In genomic region chr12:85792821-85793346, GRCm38 (mm10) we compare ENCODE assay signal across 8 mouse cellular contexts. TPM values are rescaled to one million over a fixed set of nuclear protein-coding genes. Genes with fewer than 3 reads are reported as not detected.
A peak's percentile ranks its signal among the peaks of the same experiment; 100 is the strongest.
DNase-seq lines count a peak whose midpoint lies in the region; ATAC-seq and TF ChIP-seq lines count a peak whose summit lies in the region.

No protein-coding gene starts in this region.

- WGBS in kidney, adult 2 months = 51% methylated on average over 6 of the region's 6 CpGs
- 46% methylated on average over 6 of the region's 6 CpGs for WGBS in kidney, embryonic 16.5 days
- 79% methylated on average over 6 of the region's 6 CpGs for WGBS in forebrain, embryonic 12.5 days

- peak; percentile 22 for DNase-seq in kidney, adult 2 months
- DNase-seq in embryo, embryonic 10.5 days (ENCODE audit: low spot score) = peak; percentile 12
- DNase-seq in heart, postnatal 14 days = peak; percentile 49 to 55
- peak; percentile 7 to 64 for DNase-seq in left cerebral cortex, postnatal 25 days (ENCODE audit: low spot score in 2 of 2)
- no peak for DNase-seq in B cell, adult 2 months
- no peak for DNase-seq in c-Kit-positive CD71-positive TER-119-positive erythroid progenitor cells, embryonic 14.5 days (ENCODE audit: low spot score)

- no peak overlapping the region for H3K4me3 ChIP-seq in kidney, adult 2 months (ENCODE audit: insufficient read depth, low read depth, low read length)
- H3K4me3 ChIP-seq in kidney, embryonic 16.5 days (ENCODE audit: low read length) = no peak overlapping the region
- no peak overlapping the region for H3K4me3 ChIP-seq in forebrain, embryonic 12.5 days (replicated peaks)

- no peaks in the 10 kb centered on the region for H3K27me3 ChIP-seq in kidney, adult 2 months (replicated peaks; ENCODE audit: control insufficient read depth, insufficient read depth, low read length)
- no peaks in the 10 kb centered on the region for H3K27me3 ChIP-seq in kidney, embryonic 16.5 days (ENCODE audit: insufficient read depth, low read length)
- no peaks in the 10 kb centered on the region for H3K27me3 ChIP-seq in forebrain, embryonic 12.5 days

- no peak for TF ChIP-seq CTCF in kidney, adult 2 months (conservative IDR thresholded peaks at IDR 0.05; ENCODE audit: insufficient read depth, insufficient read length, low read depth, low read length)

- ATAC-seq in kidney, embryonic 16.5 days (ENCODE audit: low FRiP score, low TSS enrichment) = no peak
- ATAC-seq in forebrain, embryonic 12.5 days (ENCODE audit: low FRiP score) = no peak

- no peak overlapping the region for H3K9ac ChIP-seq in kidney, embryonic 16.5 days (replicated peaks; ENCODE audit: low read length)
- no peak overlapping the region for H3K9ac ChIP-seq in forebrain, embryonic 12.5 days

- H3K9me3 ChIP-seq in kidney, embryonic 16.5 days (ENCODE audit: low read length) = no peaks in the 10 kb centered on the region
- no peaks in the 10 kb centered on the region for H3K9me3 ChIP-seq in forebrain, embryonic 12.5 days

- H3K4me1 ChIP-seq in kidney, adult 2 months (ENCODE audit: control insufficient read depth, insufficient read depth, low read length) = no peaks in the 10 kb centered on the region
- no peaks in the 10 kb centered on the region for H3K4me1 ChIP-seq in kidney, embryonic 16.5 days (ENCODE audit: insufficient read depth, low read length)
- no peaks in the 10 kb centered on the region for H3K4me1 ChIP-seq in forebrain, embryonic 12.5 days

- intact Hi-C loops in heart, postnatal 14 days (cut with DNase I) = no loop called here
- intact Hi-C loops in left cerebral cortex, postnatal 25 days (cut with DNase I) = no loop called here

- no peaks in the 10 kb centered on the region for H3K36me3 ChIP-seq in kidney, adult 2 months (ENCODE audit: control insufficient read depth, insufficient read depth, low read length)
- H3K36me3 ChIP-seq in kidney, embryonic 16.5 days (ENCODE audit: insufficient read depth, low read length) = no peaks in the 10 kb centered on the region
- H3K36me3 ChIP-seq in forebrain, embryonic 12.5 days (replicated peaks) = no peaks in the 10 kb centered on the region

- H3K4me2 ChIP-seq in kidney, embryonic 16.5 days (replicated peaks; ENCODE audit: low read depth, low read length) = no peak overlapping the region
- H3K4me2 ChIP-seq in forebrain, embryonic 12.5 days = no peak overlapping the region

- no peak overlapping the region for H3K27ac ChIP-seq in kidney, adult 2 months (ENCODE audit: insufficient read depth, low read depth, low read length)
- no peak overlapping the region for H3K27ac ChIP-seq in kidney, embryonic 16.5 days (ENCODE audit: low read length)
- H3K27ac ChIP-seq in forebrain, embryonic 12.5 days = no peak overlapping the region

- TF ChIP-seq POLR2A in kidney, adult 2 months (IDR thresholded peaks at IDR 0.05; ENCODE audit: low read depth, low read length) = no peak

RNA-seq across cellular contexts. Expression of gene Erg28, which starts 31.5 kb away (rescaled TPM):
- 43.1 and 48.4 TPM in 2 replicates for polyA plus RNA-seq in kidney, adult 2 months (2012; rRNA removed)
- 116 and 120 TPM in 2 replicates for polyA plus RNA-seq in kidney, embryonic 16.5 days (2015; fragmentation: Nextera tagmentation; extraction: Ambion mirVana)
- total RNA-seq in heart, postnatal 14 days (2021) = 1 to 10 TPM; 6.2 to 7.3 TPM
- 10 to 100 TPM; 53.6 to 55.4 TPM for total RNA-seq in left cerebral cortex, postnatal 25 days (2021)
- 97.7 and 104 TPM in 2 replicates for polyA plus RNA-seq in forebrain, embryonic 12.5 days (2016; fragmentation: Nextera tagmentation; extraction: Ambion mirVana)

RNA-seq across cellular contexts. Expression of gene Ttll5, which starts 31.6 kb away (rescaled TPM):
- 12.0 and 12.9 TPM in 2 replicates for polyA plus RNA-seq in kidney, adult 2 months (2012; rRNA removed)
- polyA plus RNA-seq in kidney, embryonic 16.5 days (2015; fragmentation: Nextera tagmentation; extraction: Ambion mirVana) = 11.3 and 14.9 TPM in 2 replicates
- 10 to 100 TPM; 15.4 to 17.2 TPM for total RNA-seq in heart, postnatal 14 days (2021)
- total RNA-seq in left cerebral cortex, postnatal 25 days (2021) = 10 to 100 TPM; 41.1 to 44.6 TPM
- polyA plus RNA-seq in forebrain, embryonic 12.5 days (2016; fragmentation: Nextera tagmentation; extraction: Ambion mirVana) = 12.3 and 17.3 TPM in 2 replicates

RNA-seq across cellular contexts. Expression of gene Flvcr2, which starts 46.5 kb away (rescaled TPM):
- 23.1 and 35.1 TPM in 2 replicates for polyA plus RNA-seq in kidney, adult 2 months (2012; rRNA removed)
- polyA plus RNA-seq in kidney, embryonic 16.5 days (2015; fragmentation: Nextera tagmentation; extraction: Ambion mirVana) = 6.2 and 7.1 TPM in 2 replicates
- 1 to 10 TPM; 2.6 to 2.9 TPM for total RNA-seq in heart, postnatal 14 days (2021)
- 1 to 10 TPM; 2.6 TPM for total RNA-seq in left cerebral cortex, postnatal 25 days (2021)
- polyA plus RNA-seq in forebrain, embryonic 12.5 days (2016; fragmentation: Nextera tagmentation; extraction: Ambion mirVana) = 1.4 and 1.5 TPM in 2 replicates

Comparison
In these comparisons a context has a peak if more than half of its experiments do, and no peak if none do; other contexts are left out.
1. DNase-seq: peak in kidney, adult 2 months (single experiment), embryo, embryonic 10.5 days (single experiment), heart, postnatal 14 days (2 of 2) and left cerebral cortex, postnatal 25 days (2 of 2); none in B cell, adult 2 months (0 of 2) and c-Kit-positive CD71-positive TER-119-positive erythroid progenitor cells, embryonic 14.5 days (single experiment).